Mouse (Mus musculus) limb, embryonic 14.5 days (tissue): Measurements from ENCODE around the gene Olfr69. TPM values are rescaled to one million over a fixed set of nuclear protein-coding genes. Genes with fewer than 3 reads are reported as not detected.
"Not testable (repeated sequence)": the region's sequence is repeated elsewhere in the genome, so short reads cannot be mapped to it uniquely, and the experiment has no call there.

Experiments
- ATAC-seq: fragments of 200-750 bp; cut with Nextera tagmentation; 2 replicates; pipeline ENCODE4 v1.8.0; 2017; ENCODE audit warnings: low read depth, moderate number of reproducible peaks, moderate TSS enrichment; ENCODE audit not compliant: low FRiP score
- DNase-seq: peaks from one replicate; pipeline ENCODE4 v3.0.0-alpha.2; 2015; ENCODE audit warnings: low spot score
- H3K27ac ChIP-seq: fragments of 300-500 bp; sonication (generic); replicated peaks from 2 replicates; pipeline ENCODE4 v1.5.1; 2014; ENCODE audit warnings: low read depth, mild to moderate bottlenecking, low read length, moderate library complexity, mixed read lengths
- H3K27me3 ChIP-seq: fragments of 300-500 bp; sonication (generic); 2 replicates; pipeline ENCODE4 v1.6.1; 2014; ENCODE audit warnings: low read length, mixed read lengths; ENCODE audit not compliant: control insufficient read depth, insufficient read depth
- H3K36me3 ChIP-seq: fragments of 300-500 bp; sonication (generic); 2 replicates; pipeline ENCODE4 v1.6.1; 2014; ENCODE audit warnings: mild to moderate bottlenecking, low read length, moderate library complexity, mixed read lengths; ENCODE audit not compliant: control insufficient read depth, insufficient read depth
- H3K4me1 ChIP-seq: fragments of 300-500 bp; sonication (generic); 2 replicates; pipeline ENCODE4 v1.6.1; 2014; ENCODE audit warnings: antibody characterized with exemption, low read length, mixed read lengths; ENCODE audit not compliant: control insufficient read depth, insufficient read depth
- H3K4me2 ChIP-seq: fragments of 300-500 bp; sonication (generic); replicated peaks from 2 replicates; pipeline ENCODE4 v1.6.1; 2014; ENCODE audit warnings: low read depth, mild to moderate bottlenecking, low read length, moderate library complexity; ENCODE audit not compliant: severe bottlenecking
- H3K4me3 ChIP-seq: fragments of 300-500 bp; sonication (generic); replicated peaks from 2 replicates; pipeline ENCODE4 v1.5.1; 2014; ENCODE audit warnings: low read length
- H3K9ac ChIP-seq: fragments of 300-500 bp; sonication (generic); 2 replicates; pipeline ENCODE4 v1.6.1; 2014; ENCODE audit warnings: mild to moderate bottlenecking, low read depth, low read length, moderate library complexity; ENCODE audit not compliant: severe bottlenecking
- H3K9me3 ChIP-seq: fragments of 300-500 bp; sonication (generic); 2 replicates; pipeline ENCODE4 v1.6.1; 2016; ENCODE audit warnings: low read length; ENCODE audit not compliant: control insufficient read depth
- POLR2A ChIP-seq: fragments of 200-500 bp; IDR thresholded peaks from 2 replicates; pipeline ENCODE4 v1.8.0; 2012; ENCODE audit warnings: inconsistent platforms, mild to moderate bottlenecking, moderate library complexity, borderline replicate concordance; ENCODE audit not compliant: insufficient read depth, insufficient read length; ENCODE audit errors: extremely low read depth
- WGBS: fragments of 180-500 bp; shearing (Covaris S2); extraction: QIAGEN DNeasy Blood & Tissue Kit; methylation state at CpG from one replicate; pipeline ENCODE4 v1.1.7; 2014; 5-methylcytosine and 5-hydroxymethylcytosine counted together
- polyA plus RNA-seq, 2 experiments: library from polyadenylated mRNA; depleted of rRNA in 1 of 2; stranded (reverse) in 1 of 2; unstranded in 1 of 2; fragments of >200 nt; fragmentation: Nextera tagmentation in 1 of 2; extraction: Ambion mirVana in 1 of 2; gene quantifications; 2 replicates each; pipeline versions ENCODE4 v1.2.1 to v1.2.3; 2012 to 2014

Gene Olfr69
- polyA plus RNA-seq, 2 experiments = not detected

DNA sequence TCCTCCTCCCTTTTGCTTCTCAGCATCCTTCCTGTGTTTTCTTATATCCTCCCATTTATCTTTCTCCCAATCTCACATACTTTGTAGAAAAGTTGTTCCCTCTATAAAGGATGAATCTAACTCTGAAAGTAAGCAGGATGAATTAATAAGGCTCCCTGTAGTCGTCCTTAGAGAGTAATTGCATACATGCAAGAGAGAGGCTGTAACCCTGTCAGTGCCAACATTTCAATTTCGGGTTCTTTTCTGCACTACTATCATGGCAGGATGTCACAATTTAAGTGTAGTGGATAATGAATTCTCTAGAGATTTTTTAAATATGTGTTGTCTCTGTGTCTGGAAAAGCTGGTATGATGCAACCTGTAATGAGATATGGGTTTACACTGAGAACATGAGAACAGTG lies 14.2 kb downstream of the Olfr69 start, which contains the start of gene Olfr630:
Olfr630 (minus strand) TSS at position 101 of the 400 bp plus-strand sequence.
- Histone ChIP-seq H3K4me1 (no peaks in the 10 kb centered on the region), H3K27ac (no peak within 1 kb of the TSS), H3K4me3 (no peak within 1 kb of the TSS), H3K36me3 (no peaks in the 10 kb centered on the region), H3K27me3 (no peaks in the 10 kb centered on the region), H3K4me2 (no peak within 1 kb of the TSS), H3K9ac (no peak within 1 kb of the TSS), H3K9me3 (no peaks in the 10 kb centered on the region)
- DNase-seq = no peak
- no peak for TF ChIP-seq POLR2A
- 42% methylated on average over 2 of the region's 2 CpGs for WGBS
- no peak for ATAC-seq

DNA sequence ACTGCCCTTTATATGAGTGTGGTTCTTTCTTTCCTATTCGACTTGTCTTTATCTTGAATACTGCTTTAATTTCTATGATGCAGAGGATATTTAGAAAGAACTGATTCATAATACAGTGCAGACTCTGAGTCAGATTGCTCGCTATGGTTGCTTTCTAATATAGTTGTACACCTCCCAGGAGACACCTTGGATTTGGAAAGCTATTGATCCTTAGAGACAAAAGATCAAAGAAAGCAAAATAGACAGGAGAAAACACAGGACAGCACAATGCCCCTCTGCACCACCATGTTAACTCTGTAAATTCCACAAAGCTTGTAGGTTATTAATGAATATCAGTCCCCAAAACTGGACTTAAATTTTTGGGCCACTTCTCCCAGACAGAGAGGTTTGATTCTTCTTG lies 26.6 kb downstream of the Olfr69 start, which contains the start of gene Olfr629:
Olfr629 (minus strand) TSS at position 101 of the 400 bp plus-strand sequence.
- Histone ChIP-seq H3K4me3 (no peak within 1 kb of the TSS), H3K4me2 (no peak within 1 kb of the TSS), H3K27ac (no peak within 1 kb of the TSS), H3K36me3 (no peaks in the 10 kb centered on the region), H3K9ac (no peak within 1 kb of the TSS), H3K4me1 (no peaks in the 10 kb centered on the region), H3K27me3 (no peaks in the 10 kb centered on the region), H3K9me3 (no peaks in the 10 kb centered on the region)
- no peak for ATAC-seq
- TF ChIP-seq POLR2A = no peak
- WGBS = 78% methylated on average over 2 of the region's 2 CpGs
- DNase-seq = no peak

DNA sequence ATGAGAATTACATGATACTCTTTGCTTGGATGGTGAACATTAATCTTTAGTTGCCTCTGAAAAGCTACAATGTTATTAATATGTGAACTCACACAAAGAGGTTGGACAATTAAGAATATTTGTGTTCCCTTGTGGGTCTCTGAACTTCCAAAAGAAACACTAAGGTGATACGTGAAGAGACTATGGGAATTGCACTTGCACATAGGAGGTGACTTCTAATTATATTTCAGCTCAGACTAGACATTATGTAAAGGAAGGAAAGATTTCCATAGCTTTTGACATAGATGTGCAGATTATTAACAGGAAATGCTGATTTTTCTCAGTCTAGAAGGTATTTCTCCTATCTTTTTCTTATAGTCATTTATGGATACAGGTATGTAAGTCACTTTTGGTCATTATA lies 41.3 kb downstream of the Olfr69 start, which contains the start of gene Olfr628:
Olfr628 (plus strand) TSS at position 301 of the 400 bp plus-strand sequence.
- ATAC-seq = no peak
- H3K9ac ChIP-seq = no peak within 1 kb of the TSS

DNA sequence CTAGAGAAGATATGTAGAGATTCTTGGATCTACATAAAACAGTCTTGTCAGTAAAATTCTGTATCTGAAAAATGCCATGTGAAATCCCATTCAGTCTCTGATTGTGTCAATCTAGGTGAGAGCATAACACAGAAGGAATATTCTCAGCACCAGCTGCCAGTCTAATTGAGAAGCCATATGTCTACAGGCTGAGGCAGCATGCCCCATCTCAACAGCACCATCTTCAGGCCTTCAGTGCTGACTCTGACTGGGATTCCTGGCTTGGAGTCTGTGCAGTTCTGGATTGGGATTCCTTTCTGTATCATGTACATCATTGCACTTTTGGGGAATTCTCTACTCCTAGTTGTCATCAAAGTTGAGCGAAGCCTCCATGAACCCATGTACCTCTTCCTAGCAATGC lies 55.0 kb downstream of the Olfr69 start:
- H3K27ac ChIP-seq, H3K4me3 ChIP-seq, H3K36me3 ChIP-seq, H3K9me3 ChIP-seq, DNase-seq, ATAC-seq, H3K4me2 ChIP-seq, H3K4me1 ChIP-seq, H3K9ac ChIP-seq, H3K27me3 ChIP-seq: not testable (repeated sequence)
- 96% methylated on average over 1 of the region's 1 CpGs for WGBS

More for the DNA sequence above, 41.3 kb downstream of the Olfr69 start, which contains the start of gene Olfr628:
- Histone ChIP-seq H3K4me3 (no peak within 1 kb of the TSS), H3K4me2 (no peak within 1 kb of the TSS), H3K36me3 (no peaks in the 10 kb centered on the region), H3K4me1 (no peaks in the 10 kb centered on the region), H3K9me3 (no peaks in the 10 kb centered on the region), H3K27me3 (no peaks in the 10 kb centered on the region), H3K27ac (no peak within 1 kb of the TSS)
- 91% methylated on average over 1 of the region's 1 CpGs for WGBS
- no peak for DNase-seq
- TF ChIP-seq POLR2A = no peak

Other genes starting within 250 kb of the Olfr69 start
Only the 30 nearest of the 32 such genes appear.
- not detected in 2 replicates for gene Olfr613, start 223.5 kb downstream of the Olfr69 start, polyA plus RNA-seq (2012; rRNA removed)
- gene Olfr613, start 223.5 kb downstream of the Olfr69 start, polyA plus RNA-seq (2014; fragmentation: Nextera tagmentation; extraction: Ambion mirVana) = not detected in 2 replicates
- not detected in 2 replicates for gene Olfr615, start 215.5 kb downstream of the Olfr69 start, polyA plus RNA-seq (2012; rRNA removed)
- gene Olfr615, start 215.5 kb downstream of the Olfr69 start, polyA plus RNA-seq (2014; fragmentation: Nextera tagmentation; extraction: Ambion mirVana) = not detected in 2 replicates
- not detected in 2 replicates for gene Olfr616, start 202.5 kb downstream of the Olfr69 start, polyA plus RNA-seq (2012; rRNA removed)
- gene Olfr616, start 202.5 kb downstream of the Olfr69 start, polyA plus RNA-seq (2014; fragmentation: Nextera tagmentation; extraction: Ambion mirVana) = not detected in 2 replicates
- not detected in 2 replicates for gene Olfr617, start 198.5 kb downstream of the Olfr69 start, polyA plus RNA-seq (2012; rRNA removed)
- not detected in 2 replicates for gene Olfr617, start 198.5 kb downstream of the Olfr69 start, polyA plus RNA-seq (2014; fragmentation: Nextera tagmentation; extraction: Ambion mirVana)
- gene Olfr618, start 181.5 kb downstream of the Olfr69 start, polyA plus RNA-seq (2012; rRNA removed) = not detected in 2 replicates
- gene Olfr618, start 181.5 kb downstream of the Olfr69 start, polyA plus RNA-seq (2014; fragmentation: Nextera tagmentation; extraction: Ambion mirVana) = not detected in 2 replicates
- not detected in 2 replicates for gene Olfr619, start 171.0 kb downstream of the Olfr69 start, polyA plus RNA-seq (2012; rRNA removed)
- not detected in 2 replicates for gene Olfr619, start 171.0 kb downstream of the Olfr69 start, polyA plus RNA-seq (2014; fragmentation: Nextera tagmentation; extraction: Ambion mirVana)
- gene Olfr620, start 159.1 kb downstream of the Olfr69 start, polyA plus RNA-seq (2012; rRNA removed) = not detected in 2 replicates
- not detected in 2 replicates for gene Olfr620, start 159.1 kb downstream of the Olfr69 start, polyA plus RNA-seq (2014; fragmentation: Nextera tagmentation; extraction: Ambion mirVana)
- not detected in 2 replicates for gene Olfr622, start 128.9 kb downstream of the Olfr69 start, polyA plus RNA-seq (2012; rRNA removed)
- not detected in 2 replicates for gene Olfr622, start 128.9 kb downstream of the Olfr69 start, polyA plus RNA-seq (2014; fragmentation: Nextera tagmentation; extraction: Ambion mirVana)
- gene Olfr623, start 107.9 kb downstream of the Olfr69 start, polyA plus RNA-seq (2012; rRNA removed) = not detected in 2 replicates
- gene Olfr623, start 107.9 kb downstream of the Olfr69 start, polyA plus RNA-seq (2014; fragmentation: Nextera tagmentation; extraction: Ambion mirVana) = not detected in 2 replicates
- gene Olfr624, start 100.4 kb downstream of the Olfr69 start, polyA plus RNA-seq (2012; rRNA removed) = 0.03 TPM in 1 of 2 replicates, not detected in the other
- 0.06 and 0.07 TPM in 2 replicates for gene Olfr624, start 100.4 kb downstream of the Olfr69 start, polyA plus RNA-seq (2014; fragmentation: Nextera tagmentation; extraction: Ambion mirVana)
- not detected in 2 replicates for gene Olfr625-ps1, start 88.9 kb downstream of the Olfr69 start, polyA plus RNA-seq (2012; rRNA removed)
- not detected in 2 replicates for gene Olfr625-ps1, start 88.9 kb downstream of the Olfr69 start, polyA plus RNA-seq (2014; fragmentation: Nextera tagmentation; extraction: Ambion mirVana)
- not detected in 2 replicates for gene Olfr243, start 56.9 kb downstream of the Olfr69 start, polyA plus RNA-seq (2012; rRNA removed)
- gene Olfr243, start 56.9 kb downstream of the Olfr69 start, polyA plus RNA-seq (2014; fragmentation: Nextera tagmentation; extraction: Ambion mirVana) = not detected in 2 replicates
- gene Olfr628, start 41.2 kb downstream of the Olfr69 start, polyA plus RNA-seq (2012; rRNA removed) = not detected in 2 replicates
- gene Olfr628, start 41.2 kb downstream of the Olfr69 start, polyA plus RNA-seq (2014; fragmentation: Nextera tagmentation; extraction: Ambion mirVana) = not detected in 2 replicates
- not detected in 2 replicates for gene Olfr629, start 26.7 kb downstream of the Olfr69 start, polyA plus RNA-seq (2012; rRNA removed)
- not detected in 2 replicates for gene Olfr629, start 26.7 kb downstream of the Olfr69 start, polyA plus RNA-seq (2014; fragmentation: Nextera tagmentation; extraction: Ambion mirVana)
- not detected in 2 replicates for gene Olfr630, start 14.3 kb downstream of the Olfr69 start, polyA plus RNA-seq (2012; rRNA removed)
- not detected in 2 replicates for gene Olfr630, start 14.3 kb downstream of the Olfr69 start, polyA plus RNA-seq (2014; fragmentation: Nextera tagmentation; extraction: Ambion mirVana)
- not detected in 2 replicates for gene Olfr68, start 8.1 kb upstream of the Olfr69 start, polyA plus RNA-seq (2012; rRNA removed)
- not detected in 2 replicates for gene Olfr68, start 8.1 kb upstream of the Olfr69 start, polyA plus RNA-seq (2014; fragmentation: Nextera tagmentation; extraction: Ambion mirVana)
- gene Olfr67, start 20.2 kb upstream of the Olfr69 start, polyA plus RNA-seq (2012; rRNA removed) = 0.03 TPM in 1 of 2 replicates, not detected in the other
- not detected in 2 replicates for gene Olfr67, start 20.2 kb upstream of the Olfr69 start, polyA plus RNA-seq (2014; fragmentation: Nextera tagmentation; extraction: Ambion mirVana)
- 2,382 and 2,478 TPM in 2 replicates for gene Hbb-bt, start 42.4 kb upstream of the Olfr69 start, polyA plus RNA-seq (2012; rRNA removed)
- 2,610 and 4,062 TPM in 2 replicates for gene Hbb-bt, start 42.4 kb upstream of the Olfr69 start, polyA plus RNA-seq (2014; fragmentation: Nextera tagmentation; extraction: Ambion mirVana)
- 9,008 and 9,822 TPM in 2 replicates for gene Hbb-bs, start 56.5 kb upstream of the Olfr69 start, polyA plus RNA-seq (2012; rRNA removed)
- 6,131 and 9,529 TPM in 2 replicates for gene Hbb-bs, start 56.5 kb upstream of the Olfr69 start, polyA plus RNA-seq (2014; fragmentation: Nextera tagmentation; extraction: Ambion mirVana)
- gene Hbb-bh2, start 68.9 kb upstream of the Olfr69 start, polyA plus RNA-seq (2012; rRNA removed) = not detected in 2 replicates
- gene Hbb-bh2, start 68.9 kb upstream of the Olfr69 start, polyA plus RNA-seq (2014; fragmentation: Nextera tagmentation; extraction: Ambion mirVana) = not detected in 2 replicates
- gene Hbb-bh1, start 71.6 kb upstream of the Olfr69 start, polyA plus RNA-seq (2012; rRNA removed) = 12.0 and 13.3 TPM in 2 replicates
- 8.0 and 8.4 TPM in 2 replicates for gene Hbb-bh1, start 71.6 kb upstream of the Olfr69 start, polyA plus RNA-seq (2014; fragmentation: Nextera tagmentation; extraction: Ambion mirVana)
- gene Hbb-y, start 81.6 kb upstream of the Olfr69 start, polyA plus RNA-seq (2012; rRNA removed) = 702 and 799 TPM in 2 replicates
- gene Hbb-y, start 81.6 kb upstream of the Olfr69 start, polyA plus RNA-seq (2014; fragmentation: Nextera tagmentation; extraction: Ambion mirVana) = 1,395 and 1,439 TPM in 2 replicates
- not detected in 2 replicates for gene Olfr66, start 114.7 kb upstream of the Olfr69 start, polyA plus RNA-seq (2012; rRNA removed)
- gene Olfr66, start 114.7 kb upstream of the Olfr69 start, polyA plus RNA-seq (2014; fragmentation: Nextera tagmentation; extraction: Ambion mirVana) = not detected in 2 replicates
- gene Olfr64, start 122.9 kb upstream of the Olfr69 start, polyA plus RNA-seq (2012; rRNA removed) = not detected in 2 replicates
- not detected in 2 replicates for gene Olfr64, start 122.9 kb upstream of the Olfr69 start, polyA plus RNA-seq (2014; fragmentation: Nextera tagmentation; extraction: Ambion mirVana)
- gene Olfr65, start 131.9 kb upstream of the Olfr69 start, polyA plus RNA-seq (2012; rRNA removed) = not detected in 2 replicates
- not detected in 2 replicates for gene Olfr65, start 131.9 kb upstream of the Olfr69 start, polyA plus RNA-seq (2014; fragmentation: Nextera tagmentation; extraction: Ambion mirVana)
- not detected in 2 replicates for gene Olfr631, start 157.2 kb upstream of the Olfr69 start, polyA plus RNA-seq (2012; rRNA removed)
- not detected in 2 replicates for gene Olfr631, start 157.2 kb upstream of the Olfr69 start, polyA plus RNA-seq (2014; fragmentation: Nextera tagmentation; extraction: Ambion mirVana)
- not detected in 2 replicates for gene Olfr632, start 162.8 kb upstream of the Olfr69 start, polyA plus RNA-seq (2012; rRNA removed)
- gene Olfr632, start 162.8 kb upstream of the Olfr69 start, polyA plus RNA-seq (2014; fragmentation: Nextera tagmentation; extraction: Ambion mirVana) = not detected in 2 replicates
- not detected in 2 replicates for gene Olfr633, start 172.8 kb upstream of the Olfr69 start, polyA plus RNA-seq (2012; rRNA removed)
- gene Olfr633, start 172.8 kb upstream of the Olfr69 start, polyA plus RNA-seq (2014; fragmentation: Nextera tagmentation; extraction: Ambion mirVana) = not detected in 2 replicates
- gene Olfr635, start 199.6 kb upstream of the Olfr69 start, polyA plus RNA-seq (2012; rRNA removed) = not detected in 2 replicates
- 0.03 TPM in 1 of 2 replicates, not detected in the other for gene Olfr635, start 199.6 kb upstream of the Olfr69 start, polyA plus RNA-seq (2014; fragmentation: Nextera tagmentation; extraction: Ambion mirVana)
- gene Olfr638, start 227.2 kb upstream of the Olfr69 start, polyA plus RNA-seq (2012; rRNA removed) = not detected in 2 replicates
- not detected in 2 replicates for gene Olfr638, start 227.2 kb upstream of the Olfr69 start, polyA plus RNA-seq (2014; fragmentation: Nextera tagmentation; extraction: Ambion mirVana)